Mouse (Mus musculus) heart, postnatal 0 days (tissue): ENCODE data around the gene Baiap2. TPM values are rescaled to one million over a fixed set of nuclear protein-coding genes. Genes with fewer than 3 reads are reported as not detected.

Experiments used
- ATAC-seq: fragments of 200-750 bp; cut with Nextera tagmentation; 2 replicates; pipeline ENCODE4 v1.8.0; 2017; ENCODE audit warnings: low read depth, moderate number of reproducible peaks, moderate library complexity; ENCODE audit not compliant: insufficient read depth
- DNase-seq: peaks from one replicate; pipeline ENCODE4 v3.0.0-alpha.2; 2016; ENCODE audit warnings: low spot score
- H3K27ac ChIP-seq: fragments of 300-500 bp; sonication (generic); 2 replicates; pipeline ENCODE4 v1.5.1; 2014; ENCODE audit warnings: low read depth, mild to moderate bottlenecking
- H3K27me3 ChIP-seq: fragments of 300-500 bp; sonication (generic); 2 replicates; pipeline ENCODE4 v1.6.1; 2014; ENCODE audit warnings: low read length, mixed read lengths; ENCODE audit not compliant: control insufficient read depth, insufficient read depth
- H3K36me3 ChIP-seq: fragments of 300-500 bp; sonication (generic); replicated peaks from 2 replicates; pipeline ENCODE4 v1.6.1; 2014; ENCODE audit warnings: low read length, mixed read lengths; ENCODE audit not compliant: control insufficient read depth, insufficient read depth
- H3K4me1 ChIP-seq: fragments of 300-500 bp; sonication (generic); 2 replicates; pipeline ENCODE4 v1.6.1; 2014; ENCODE audit warnings: antibody characterized with exemption; ENCODE audit not compliant: control insufficient read depth, insufficient read depth
- H3K4me2 ChIP-seq: fragments of 300-500 bp; sonication (generic); 2 replicates; pipeline ENCODE4 v1.6.1; 2014; ENCODE audit warnings: low read depth, mild to moderate bottlenecking, low read length, moderate library complexity
- H3K4me3 ChIP-seq: fragments of 300-500 bp; sonication (generic); 2 replicates; pipeline ENCODE4 v1.5.1; 2014; ENCODE audit warnings: low read depth, low read length
- H3K9ac ChIP-seq: fragments of 300-500 bp; sonication (generic); replicated peaks from 2 replicates; pipeline ENCODE4 v1.6.1; 2014; ENCODE audit warnings: low read depth, low read length, mixed read lengths
- H3K9me3 ChIP-seq: fragments of 300-500 bp; sonication (generic); replicated peaks from 2 replicates; pipeline ENCODE4 v1.6.1; 2016; ENCODE audit warnings: low read length; ENCODE audit not compliant: control insufficient read depth
- CTCF ChIP-seq: IDR thresholded peaks from 2 replicates; pipeline ENCODE4 v1.5.1; 2016; ENCODE audit warnings: antibody characterized with exemption, control low read depth, low read depth
- EP300 ChIP-seq: IDR thresholded peaks from 2 replicates; pipeline ENCODE4 v1.6.1; 2016; ENCODE audit warnings: antibody characterized with exemption, low read depth
- WGBS: fragments of 180-500 bp; shearing (Covaris S2); extraction: QIAGEN DNeasy Blood & Tissue Kit; methylation state at CpG from one replicate; pipeline ENCODE4 v1.1.7; 2014; 5-methylcytosine and 5-hydroxymethylcytosine counted together
- polyA plus RNA-seq: library from polyadenylated mRNA; unstranded; fragments of >200 nt; fragmentation: Nextera tagmentation; extraction: Ambion mirVana; gene quantifications from 2 replicates; pipeline ENCODE4 v1.2.1, GENCODE M21; 2015
- total RNA-seq: library from RNA; depleted of rRNA; stranded (reverse); fragments of >200 nt; gene quantifications from 2 replicates; pipeline ENCODE4 v1.2.3, GENCODE M21; 2014; ENCODE audit warnings: low replicate concordance

Gene Baiap2
- total and polyA plus RNA-seq, 2 experiments from 2014 or later: 8.2 to 22.0 TPM

GRCm38 (mm10) chr11:120047531-120048251 lies 105.1 kb downstream of the Baiap2 start:
- Histone ChIP-seq H3K4me2 (peak overlapping the region; percentile 73), H3K27me3 (peaks cover 42% of the 10 kb centered on the region), H3K36me3 (no peaks in the 10 kb centered on the region), H3K9ac (no peak overlapping the region), H3K27ac (no peak overlapping the region), H3K9me3 (no peaks in the 10 kb centered on the region), H3K4me1 (peaks cover 7% of the 10 kb centered on the region; the same call in 1 of the 2 replicates), H3K4me3 (peak overlapping the region; percentile 45)
- DNase-seq: no peak
- no peak for TF ChIP-seq CTCF
- no peak for TF ChIP-seq EP300
- ATAC-seq: no peak
- 22% methylated on average over 23 of the region's 23 CpGs for WGBS

- H3K9me3 ChIP-seq: no peaks in the 10 kb centered on the region
- peaks cover 42% of the 10 kb centered on the region for H3K27me3 ChIP-seq
- H3K4me1 ChIP-seq: peaks cover 10% of the 10 kb centered on the region; the same call in 1 of the 2 replicates
- ATAC-seq (no peak; the same call in 1 of the 2 replicates), DNase-seq (no peak)
- 11% methylated on average over 22 of the region's 23 CpGs for WGBS
- H3K27ac ChIP-seq: no peak overlapping the region
- H3K36me3 ChIP-seq: no peaks in the 10 kb centered on the region
- TF ChIP-seq EP300 (no peak), CTCF (0 out of 2 replicates have a peak, but pooled peaks have one; percentile 6)
- no peak overlapping the region for H3K9ac ChIP-seq
- peak overlapping the region; percentile 8; the same call in 1 of the 2 replicates for H3K4me3 ChIP-seq
- no peak overlapping the region for H3K4me2 ChIP-seq
Measured at GRCm38 (mm10) chr11:120048252-120048556, 105.6 kb downstream of the Baiap2 start.

GRCm38 (mm10) chr11:120049067-120049466 lies 106.5 kb downstream of the Baiap2 start:
- DNase-seq: no peak
- Histone ChIP-seq H3K27ac (no peak overlapping the region), H3K36me3 (no peaks in the 10 kb centered on the region), H3K4me3 (no peak overlapping the region), H3K27me3 (peaks cover 42% of the 10 kb centered on the region), H3K4me2 (no peak overlapping the region), H3K9ac (no peak overlapping the region), H3K9me3 (no peaks in the 10 kb centered on the region), H3K4me1 (peaks cover 10% of the 10 kb centered on the region; the same call in 1 of the 2 replicates)
- 86% methylated on average over 8 of the region's 8 CpGs for WGBS
- ATAC-seq: no peak
- TF ChIP-seq EP300 (no peak), CTCF (no peak)

- no peak; the same call in none of the 2 replicates for ATAC-seq
- 41% methylated on average over 14 of the region's 14 CpGs for WGBS
- TF ChIP-seq EP300: no peak
- TF ChIP-seq CTCF: no peak
- no peak for DNase-seq
- Histone ChIP-seq H3K27me3 (peaks cover 30% of the 10 kb centered on the region), H3K9ac (no peak overlapping the region), H3K4me1 (peaks cover 10% of the 10 kb centered on the region; the same call in 1 of the 2 replicates), H3K4me2 (no peak overlapping the region), H3K9me3 (no peaks in the 10 kb centered on the region), H3K27ac (no peak overlapping the region), H3K36me3 (no peaks in the 10 kb centered on the region), H3K4me3 (no peak overlapping the region)
Measured at GRCm38 (mm10) chr11:120051124-120051811, 108.7 kb downstream of the Baiap2 start.

- Histone ChIP-seq H3K27ac (no peak overlapping the region; the same call in 1 of the 2 replicates), H3K9ac (no peak overlapping the region)
Measured at GRCm38 (mm10) chr11:120052274-120052673, 109.7 kb downstream of the Baiap2 start.

More at GRCm38 (mm10) chr11:120052274-120052673, 109.7 kb downstream of the Baiap2 start:
- no peaks in the 10 kb centered on the region for H3K36me3 ChIP-seq
- DNase-seq (peak; percentile 40), ATAC-seq (peak; percentile 57)
- WGBS: 42% methylated on average over 9 of the region's 9 CpGs
- H3K4me1 ChIP-seq: peaks cover 10% of the 10 kb centered on the region; the same call in 1 of the 2 replicates
- H3K4me3 ChIP-seq: no peak overlapping the region
- H3K4me2 ChIP-seq: no peak overlapping the region
- TF ChIP-seq CTCF (no peak), EP300 (peak; percentile 63; the same call in 1 of the 2 replicates)
- no peaks in the 10 kb centered on the region for H3K9me3 ChIP-seq
- peaks cover 20% of the 10 kb centered on the region for H3K27me3 ChIP-seq
